Mouse (Mus musculus): Measurements from ENCODE around the gene Dennd5a. TPM values are rescaled to one million over a fixed set of nuclear protein-coding genes. Genes with fewer than 3 reads are reported as not detected.

The Dennd5a gene
- total RNA-seq, 1 experiment from 2014 or later = 181 TPM

- ATAC-seq (ENCODE audit: extremely low read depth, insufficient number of reproducible peaks, low FRiP score, poor library complexity, severe bottlenecking) = no peak
These were observed 109.7 kb downstream of the Dennd5a start for GRCm38 (mm10) chr7:109850531-109850930.

DNA sequence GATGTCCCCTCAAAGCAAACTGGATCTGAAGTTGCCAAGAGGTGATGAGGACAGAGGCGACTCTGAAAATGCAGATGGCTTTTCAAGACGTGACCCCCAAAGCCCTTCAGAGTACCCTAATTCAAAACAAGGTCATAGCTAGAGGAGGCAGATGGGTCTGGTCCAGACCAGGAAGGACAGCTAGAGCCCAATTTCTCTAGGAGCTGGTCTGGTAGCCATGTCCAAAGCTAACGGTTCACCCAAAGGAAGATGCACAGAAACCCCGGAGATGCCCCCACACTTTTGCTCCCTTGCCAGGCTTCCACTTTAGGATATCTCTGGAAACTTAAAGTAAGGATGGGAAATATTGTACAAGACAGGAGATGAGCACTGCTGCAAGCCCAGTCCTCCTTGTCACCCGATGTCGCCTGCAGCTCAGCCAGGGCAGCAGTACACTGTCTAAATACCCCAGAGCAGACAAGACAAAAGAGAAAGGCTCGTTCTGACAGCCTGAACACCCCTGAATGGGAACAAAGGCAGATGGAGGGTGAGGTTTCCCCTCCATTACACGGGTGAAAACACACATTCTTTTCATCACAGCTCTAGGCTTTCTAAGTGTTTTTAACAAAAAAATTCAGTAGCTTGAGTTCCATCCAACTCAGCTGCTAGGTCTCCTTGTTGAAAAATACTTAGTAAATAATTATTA lies 110.4 kb downstream of the Dennd5a start:
- ATAC-seq (ENCODE audit: extremely low read depth, insufficient number of reproducible peaks, low FRiP score, poor library complexity, severe bottlenecking) = no peak

- ATAC-seq (ENCODE audit: extremely low read depth, insufficient number of reproducible peaks, low FRiP score, poor library complexity, severe bottlenecking) = no peak
These were observed 111.2 kb downstream of the Dennd5a start for GRCm38 (mm10) chr7:109848867-109849733.

DNA sequence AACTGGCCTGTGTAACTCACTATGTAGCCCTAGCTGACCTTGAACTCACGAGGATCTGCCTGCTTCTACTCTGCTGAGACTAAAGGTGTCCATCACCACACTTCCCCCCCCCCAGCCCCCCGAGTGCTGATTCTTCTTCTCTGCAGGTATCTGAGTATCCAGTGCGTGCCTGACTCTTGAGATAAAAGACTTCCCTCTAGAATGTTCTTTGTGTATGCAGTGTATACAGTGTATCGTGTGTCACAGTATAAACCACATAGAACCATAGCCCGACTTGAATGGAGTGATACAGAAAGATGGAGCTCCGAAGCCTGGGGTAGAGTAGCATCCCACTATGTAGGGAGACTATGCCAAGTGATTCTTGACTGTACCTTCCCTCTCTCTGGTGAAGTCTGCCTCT lies 116.2 kb downstream of the Dennd5a start:
- no peak for ATAC-seq (ENCODE audit: extremely low read depth, insufficient number of reproducible peaks, low FRiP score, poor library complexity, severe bottlenecking)

Other genes with a start within 250 kb of the Dennd5a start
- not detected in 2 replicates for gene BC051019, start 236.6 kb downstream of the Dennd5a start, total RNA-seq (2017)
- not detected in 2 replicates for gene Ascl3, start 228.7 kb downstream of the Dennd5a start, total RNA-seq (2017)
- 34.6 and 36.2 TPM in 2 replicates for gene Tmem9b, start 207.6 kb downstream of the Dennd5a start, total RNA-seq (2017)
- gene Nrip3, start 178.4 kb downstream of the Dennd5a start, total RNA-seq (2017) = 0.12 TPM in 1 of 2 replicates, not detected in the other
- not detected in 2 replicates for gene Scube2, start 94.8 kb downstream of the Dennd5a start, total RNA-seq (2017)
- 60.0 and 64.2 TPM in 2 replicates for gene Tmem41b, start 26.5 kb upstream of the Dennd5a start, total RNA-seq (2017)
- gene Ipo7, start 57.8 kb upstream of the Dennd5a start, total RNA-seq (2017) = 92.3 and 103 TPM in 2 replicates
- gene Zfp143, start 100.7 kb upstream of the Dennd5a start, total RNA-seq (2017) = 54.1 and 66.2 TPM in 2 replicates
- gene Wee1, start 161.6 kb upstream of the Dennd5a start, total RNA-seq (2017) = 1.2 and 1.4 TPM in 2 replicates

Measured in neutrophil, adult 5-6 weeks (primary cell).